Mouse (Mus musculus): ENCODE data around the gene Sike1. TPM values are rescaled to one million over a fixed set of nuclear protein-coding genes. Genes with fewer than 3 reads are reported as not detected.
A peak's percentile ranks its signal among the peaks of the same experiment; 100 is the strongest.

Sike1 gene
- total and polyA plus RNA-seq, 3 experiments, result 3.8 to 43.6 (median 36.4) TPM

DNA sequence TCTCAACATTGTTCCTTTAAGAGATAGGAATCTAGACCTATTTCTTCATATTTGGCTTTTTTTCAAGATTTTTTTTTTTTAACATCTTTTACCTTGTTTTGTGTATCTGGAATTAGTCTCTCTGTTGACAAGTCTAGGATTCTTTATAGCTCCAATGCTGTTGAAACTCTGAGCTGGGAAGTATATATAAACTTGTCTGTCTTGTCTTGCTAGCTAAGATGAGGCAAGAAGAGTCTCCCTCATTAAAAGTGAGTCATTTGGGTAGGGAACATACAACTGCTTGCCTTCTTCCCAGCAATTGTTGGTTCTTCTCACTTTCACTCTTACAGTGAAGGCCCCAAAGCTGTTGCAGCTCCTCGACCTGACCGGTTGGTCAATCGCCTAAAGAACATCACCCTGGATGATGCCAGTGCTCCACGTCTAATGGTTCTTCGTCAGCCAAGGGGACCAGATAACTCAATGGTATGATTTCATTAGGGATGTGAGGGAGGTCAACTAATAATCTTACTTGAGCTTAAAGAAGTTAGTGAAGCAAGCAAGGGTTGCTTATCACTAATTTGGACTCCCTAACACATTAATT lies 60.6 kb downstream of the Sike1 start:
- TF ChIP-seq TAL1 (conservative IDR thresholded peaks at IDR 0.05; ENCODE audit: low read depth, low read length) (no peak), POLR2AphosphoS5 (IDR thresholded peaks at IDR 0.05; ENCODE audit: insufficient replicate concordance, low read depth, low read length) (no peak)
- no peaks in the 10 kb centered on the region for H3K27me3 ChIP-seq (ENCODE audit: insufficient read depth, low read length)
- H3K4me1 ChIP-seq (ENCODE audit: insufficient read depth, low read depth, low read length), result peaks cover 12% of the 10 kb centered on the region
- no peak for DNase-seq (ENCODE audit: low spot score)
- ATAC-seq (ENCODE audit: extremely low read depth, insufficient number of reproducible peaks, low FRiP score, poor library complexity, severe bottlenecking), result no peak
- H3K36me3 ChIP-seq (replicated peaks), result peaks cover 71% of the 10 kb centered on the region
- H3K4me3 ChIP-seq (ENCODE audit: low read depth, low read length), result no peak overlapping the region
- no peaks in the 10 kb centered on the region for H3K9me3 ChIP-seq (replicated peaks)

- DNase-seq (ENCODE audit: low spot score), result peak; percentile 5
- no peak for ATAC-seq (ENCODE audit: extremely low read depth, insufficient number of reproducible peaks, low FRiP score, poor library complexity, severe bottlenecking)
- peaks cover 72% of the 10 kb centered on the region for H3K36me3 ChIP-seq (replicated peaks)
- TF ChIP-seq POLR2AphosphoS5 (IDR thresholded peaks at IDR 0.05; ENCODE audit: insufficient replicate concordance, low read depth, low read length), result no peak
- no peak for TF ChIP-seq GATA1 (IDR thresholded peaks at IDR 0.05; ENCODE audit: borderline replicate concordance, low read length)
- no peak for TF ChIP-seq GATA2 (IDR thresholded peaks at IDR 0.05; ENCODE audit: borderline replicate concordance, low read depth, low read length)
- TF ChIP-seq CTCF (IDR thresholded peaks at IDR 0.05; ENCODE audit: low read depth, low read length), result no peak
- TF ChIP-seq TAL1 (conservative IDR thresholded peaks at IDR 0.05; ENCODE audit: low read depth, low read length), result no peak
- H3K27me3 ChIP-seq (ENCODE audit: insufficient read depth, low read length), result no peaks in the 10 kb centered on the region
- H3K4me1 ChIP-seq (ENCODE audit: insufficient read depth, low read depth, low read length), result peaks cover 12% of the 10 kb centered on the region
- H3K9me3 ChIP-seq (replicated peaks), result no peaks in the 10 kb centered on the region
- peak overlapping the region; percentile 77; the same call in 1 of the 2 replicates for H3K4me3 ChIP-seq (ENCODE audit: low read depth, low read length)
These were observed 62.2 kb downstream of the Sike1 start for GRCm38 (mm10) chr3:103057752-103058151.

Other genes with a start within 250 kb of the Sike1 start
- not detected in 2 replicates for gene Tshb, start 213.0 kb upstream of the Sike1 start, total RNA-seq (2014; fragmentation: Nextera tagmentation)
- under 0.01 and 0.11 TPM in 2 replicates for gene Tshb, start 213.0 kb upstream of the Sike1 start, total RNA-seq (2017)
- gene Tshb, start 213.0 kb upstream of the Sike1 start, polyA plus RNA-seq (2012), result not detected in 2 replicates
- not detected in 2 replicates for gene Sycp1, start 59.6 kb upstream of the Sike1 start, total RNA-seq (2014; fragmentation: Nextera tagmentation)
- gene Sycp1, start 59.6 kb upstream of the Sike1 start, total RNA-seq (2017), result 0.06 and 0.22 TPM in 2 replicates
- not detected in 2 replicates for gene Sycp1, start 59.6 kb upstream of the Sike1 start, polyA plus RNA-seq (2012)
- gene Nr1h5, start 31.6 kb upstream of the Sike1 start, total RNA-seq (2014; fragmentation: Nextera tagmentation), result not detected in 2 replicates
- gene Nr1h5, start 31.6 kb upstream of the Sike1 start, total RNA-seq (2017), result not detected in 2 replicates
- not detected in 2 replicates for gene Nr1h5, start 31.6 kb upstream of the Sike1 start, polyA plus RNA-seq (2012)
- 459 and 468 TPM in 2 replicates for gene Csde1, start 24.7 kb downstream of the Sike1 start, total RNA-seq (2014; fragmentation: Nextera tagmentation)
- 384 and 537 TPM in 2 replicates for gene Csde1, start 24.7 kb downstream of the Sike1 start, total RNA-seq (2017)
- 8.5 and 12.6 TPM in 2 replicates for gene Csde1, start 24.7 kb downstream of the Sike1 start, polyA plus RNA-seq (2012)
- 109 and 132 TPM in 2 replicates for gene Nras, start 62.6 kb downstream of the Sike1 start, total RNA-seq (2014; fragmentation: Nextera tagmentation)
- gene Nras, start 62.6 kb downstream of the Sike1 start, total RNA-seq (2017), result 131 and 146 TPM in 2 replicates
- 5.9 and 6.3 TPM in 2 replicates for gene Nras, start 62.6 kb downstream of the Sike1 start, polyA plus RNA-seq (2012)
- not detected in 2 replicates for gene Ampd1, start 78.3 kb downstream of the Sike1 start, total RNA-seq (2014; fragmentation: Nextera tagmentation)
- gene Ampd1, start 78.3 kb downstream of the Sike1 start, total RNA-seq (2017), result 0.23 and 0.49 TPM in 2 replicates
- not detected in 2 replicates for gene Ampd1, start 78.3 kb downstream of the Sike1 start, polyA plus RNA-seq (2012)
- gene Dennd2c, start 106.9 kb downstream of the Sike1 start, total RNA-seq (2014; fragmentation: Nextera tagmentation), result 6.0 and 14.1 TPM in 2 replicates
- 5.3 and 7.2 TPM in 2 replicates for gene Dennd2c, start 106.9 kb downstream of the Sike1 start, total RNA-seq (2017)
- gene Dennd2c, start 106.9 kb downstream of the Sike1 start, polyA plus RNA-seq (2012), result 0.23 and 0.35 TPM in 2 replicates
- 132 and 147 TPM in 2 replicates for gene Bcas2, start 175.9 kb downstream of the Sike1 start, total RNA-seq (2014; fragmentation: Nextera tagmentation)
- gene Bcas2, start 175.9 kb downstream of the Sike1 start, total RNA-seq (2017), result 247 and 292 TPM in 2 replicates
- gene Bcas2, start 175.9 kb downstream of the Sike1 start, polyA plus RNA-seq (2012), result 110 and 113 TPM in 2 replicates